Mouse (Mus musculus): ENCODE data around the gene Retreg2. TPM values are rescaled to one million over a fixed set of nuclear protein-coding genes. Genes with fewer than 3 reads are reported as not detected.

Retreg2 gene
- 87.9 TPM for total RNA-seq (2023)

DNA sequence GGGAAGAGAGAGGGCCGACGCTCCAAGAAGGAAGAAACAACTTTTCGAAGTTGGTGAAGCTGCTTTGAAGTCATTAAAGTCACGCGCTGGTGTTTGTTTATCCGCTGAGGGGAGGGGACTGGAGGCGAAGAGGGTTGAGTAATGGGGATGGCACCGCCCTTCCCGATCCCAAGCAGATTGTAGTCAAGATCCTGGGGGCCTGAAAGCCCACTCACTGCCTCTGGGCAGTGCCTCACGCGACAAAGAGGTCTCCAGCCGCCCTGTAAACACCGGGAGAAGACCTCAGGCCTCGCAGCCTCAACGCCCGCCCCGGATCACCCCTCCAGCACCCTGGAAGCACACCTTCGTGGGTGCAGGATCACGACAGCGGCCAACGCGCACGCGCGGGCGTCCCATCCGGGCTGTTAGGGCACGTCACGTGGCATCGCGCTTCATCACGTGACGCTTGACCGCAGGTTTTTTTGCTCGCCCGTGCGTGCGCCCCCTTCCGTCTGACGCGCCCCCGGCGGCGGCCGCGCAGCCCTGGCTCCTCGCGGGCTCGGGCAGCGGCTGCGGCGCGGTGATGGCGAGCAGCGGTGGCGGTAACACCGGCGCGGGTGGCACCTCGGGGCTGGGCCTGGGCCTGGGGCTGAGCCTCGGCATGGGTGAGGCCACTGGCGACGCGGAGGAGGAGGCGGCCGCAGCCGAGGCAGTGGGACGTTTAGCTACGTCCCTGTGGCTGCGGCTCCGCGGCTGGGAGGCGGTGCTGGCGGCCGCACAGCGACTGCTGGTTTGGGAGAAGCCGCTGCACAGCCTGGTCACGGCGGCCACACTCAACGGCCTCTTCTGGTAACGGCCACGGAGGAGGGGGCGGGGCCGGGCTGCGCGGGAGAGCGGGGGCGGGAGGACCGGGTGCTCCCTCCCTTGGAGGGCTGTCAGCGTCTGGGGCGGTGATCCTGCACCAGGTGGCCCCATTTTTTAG is at the start of gene Retreg2, which contains the start of gene Cnppd1:
Gene Retreg2 (plus strand): TSS at position 478 of the 961 bp plus-strand sequence.
Gene Cnppd1 (minus strand): TSS at position 411 of the 961 bp plus-strand sequence.

DNA sequence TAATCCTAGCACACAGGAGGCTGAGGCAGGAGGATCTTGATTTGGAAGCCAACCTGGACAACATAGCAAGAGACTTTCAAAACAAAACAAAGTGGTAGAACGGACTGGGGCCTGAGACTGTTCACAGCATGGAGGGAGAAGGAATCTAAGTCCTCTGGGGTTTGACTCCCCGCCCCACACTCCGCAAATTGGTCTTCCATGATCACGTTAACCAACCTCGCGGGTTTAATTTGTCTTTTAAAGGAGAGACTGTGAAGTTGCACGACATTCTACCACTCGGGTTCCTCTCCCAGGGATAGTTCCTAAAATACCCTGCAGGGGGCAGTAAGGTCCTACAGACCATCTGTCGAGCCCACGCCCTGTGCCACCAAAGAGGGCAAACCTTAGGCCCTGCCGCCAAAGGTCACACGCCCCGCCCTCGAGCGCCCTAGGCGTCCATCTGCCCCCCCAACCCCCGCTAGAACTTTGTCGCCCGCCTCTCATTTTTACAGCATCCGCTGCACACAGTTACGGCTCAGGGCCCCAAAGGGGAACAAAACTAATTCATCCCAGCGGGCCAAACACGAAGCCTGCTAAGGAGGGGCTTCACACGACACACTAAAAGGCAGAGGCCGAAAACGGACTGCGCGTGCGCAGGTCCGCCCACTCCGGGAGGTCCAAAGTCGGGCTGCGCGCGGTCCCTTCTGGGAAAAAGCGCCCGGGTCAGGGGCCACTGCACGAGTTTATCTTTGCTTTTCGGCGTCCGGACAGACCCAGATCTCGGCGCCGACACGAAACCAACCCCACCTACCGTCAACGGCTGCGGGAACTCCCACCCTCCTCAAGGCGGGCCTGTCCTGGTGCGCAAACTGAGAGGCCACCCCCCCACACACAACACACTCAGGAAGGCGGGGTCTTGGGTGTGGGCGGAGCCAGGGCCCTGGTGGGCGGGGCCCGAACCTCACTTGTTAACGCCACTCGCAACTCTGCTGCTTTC is 17.9 kb upstream of the Retreg2 start, which contains the start of gene Nhej1:
Gene Nhej1 (minus strand): TSS at position 855 of the 976 bp plus-strand sequence.

GRCm38 (mm10) chr1:75133421-75134207 is 9.0 kb upstream of the Retreg2 start, which contains the start of gene Slc23a3:
Slc23a3 (minus strand) TSS chr1:75133890.

GRCm38 (mm10) chr1:75168472-75169464 is 26.2 kb downstream of the Retreg2 start, which contains the start of gene Zfand2b:
Zfand2b (plus strand) TSS chr1:75168646.

DNA sequence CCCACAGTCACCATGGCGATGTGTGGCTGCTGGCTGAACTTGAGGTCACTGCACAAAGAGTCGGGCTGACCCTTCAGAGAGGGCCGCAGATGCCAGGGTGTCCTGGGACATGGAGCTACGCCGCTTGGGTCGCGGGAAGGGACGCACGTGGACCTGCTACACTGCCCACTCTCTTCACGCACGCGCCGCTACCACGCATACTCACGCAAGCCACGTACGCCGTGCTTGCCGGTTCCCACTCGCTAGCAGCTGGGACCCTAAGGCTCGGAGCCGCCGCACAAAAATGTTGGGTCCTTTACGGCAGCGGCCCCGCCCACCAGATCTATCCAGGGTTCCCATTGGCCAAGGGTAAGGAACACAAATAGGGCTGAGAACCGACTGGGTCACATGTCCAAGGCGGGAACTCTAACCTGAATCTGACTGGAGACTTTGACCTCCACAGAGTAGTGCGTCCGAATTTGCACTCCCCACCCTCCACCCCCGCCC is 37.6 kb downstream of the Retreg2 start, which contains the start of gene Abcb6:
Gene Abcb6 (minus strand): TSS at position 288 of the 486 bp plus-strand sequence.

GRCm38 (mm10) chr1:75191622-75192402 is 49.2 kb downstream of the Retreg2 start, which contains the start of the genes Ankzf1 and Atg9a:
Ankzf1 (plus strand) TSS chr1:75192151.
Atg9a (minus strand) TSS chr1:75192196.

Other genes with a start within 250 kb of the Retreg2 start
- not detected for gene Cryba2, start 249.6 kb upstream of the Retreg2 start, total RNA-seq (2023)
- gene Cfap65, start 207.2 kb upstream of the Retreg2 start, total RNA-seq (2023), result not detected
- gene Ihh, start 191.1 kb upstream of the Retreg2 start, total RNA-seq (2023), result 0.24 TPM
- gene Nhej1, start 17.6 kb upstream of the Retreg2 start, total RNA-seq (2023), result 4.0 TPM
- 3.0 TPM for gene Slc23a3, start 8.9 kb upstream of the Retreg2 start, total RNA-seq (2023)
- 128 TPM for gene Cnppd1, start 67 bp upstream of the Retreg2 start, total RNA-seq (2023)
- 42.9 TPM for gene Zfand2b, start 25.9 kb downstream of the Retreg2 start, total RNA-seq (2023)
- gene Abcb6, start 37.6 kb downstream of the Retreg2 start, total RNA-seq (2023), result 3.8 TPM
- 27.2 TPM for gene Ankzf1, start 49.4 kb downstream of the Retreg2 start, total RNA-seq (2023)
- 38.5 TPM for gene Atg9a, start 49.4 kb downstream of the Retreg2 start, total RNA-seq (2023)
- 7.8 TPM for gene Glb1l, start 68.0 kb downstream of the Retreg2 start, total RNA-seq (2023)
- 74.9 TPM for gene Stk16, start 68.1 kb downstream of the Retreg2 start, total RNA-seq (2023)
- 192 TPM for gene Tuba4a, start 77.1 kb downstream of the Retreg2 start, total RNA-seq (2023)
- gene A630095N17Rik, start 89.3 kb downstream of the Retreg2 start, total RNA-seq (2023), result not detected
- gene Dnajb2, start 93.6 kb downstream of the Retreg2 start, total RNA-seq (2023), result 57.5 TPM
- 0.53 TPM for gene Ptprn, start 121.7 kb downstream of the Retreg2 start, total RNA-seq (2023)
- gene Resp18, start 135.6 kb downstream of the Retreg2 start, total RNA-seq (2023), result not detected
- 33.5 TPM for gene Dnpep, start 175.2 kb downstream of the Retreg2 start, total RNA-seq (2023)
- 0.38 TPM for gene Des, start 217.6 kb downstream of the Retreg2 start, total RNA-seq (2023)
- gene Speg, start 232.5 kb downstream of the Retreg2 start, total RNA-seq (2023), result 0.41 TPM